Mouse (Mus musculus) limb, embryonic 15.5 days (tissue): ENCODE data around the gene Tmed6. TPM values are rescaled to one million over a fixed set of nuclear protein-coding genes. Genes with fewer than 3 reads are reported as not detected.

Source experiments
- ATAC-seq: fragments of 200-750 bp; cut with Nextera tagmentation; 2 replicates; pipeline ENCODE4 v1.8.0; 2017; ENCODE audit warnings: low read depth, moderate TSS enrichment; ENCODE audit not compliant: insufficient number of reproducible peaks, low FRiP score, low TSS enrichment
- H3K27ac ChIP-seq: fragments of 300-500 bp; sonication (generic); 2 replicates; pipeline ENCODE4 v1.5.1; 2015; ENCODE audit warnings: moderate library complexity, mild to moderate bottlenecking, inconsistent platforms
- H3K27me3 ChIP-seq: fragments of 300-500 bp; sonication (generic); 2 replicates; pipeline ENCODE4 v1.6.1; 2015; ENCODE audit warnings: inconsistent platforms
- H3K36me3 ChIP-seq: fragments of 300-500 bp; sonication (generic); 2 replicates; pipeline ENCODE4 v1.6.1; 2015; ENCODE audit warnings: inconsistent platforms
- H3K4me1 ChIP-seq: fragments of 300-500 bp; sonication (generic); 2 replicates; pipeline ENCODE4 v1.6.1; 2015; ENCODE audit warnings: inconsistent platforms
- H3K4me2 ChIP-seq: fragments of 300-500 bp; sonication (generic); 2 replicates; pipeline ENCODE4 v1.6.1; 2015; ENCODE audit warnings: mild to moderate bottlenecking, inconsistent platforms
- H3K4me3 ChIP-seq: fragments of 300-500 bp; sonication (generic); 2 replicates; pipeline ENCODE4 v1.5.1; 2015; ENCODE audit warnings: mild to moderate bottlenecking, inconsistent platforms
- H3K9ac ChIP-seq: fragments of 300-500 bp; sonication (generic); 2 replicates; pipeline ENCODE4 v1.6.1; 2015; ENCODE audit warnings: inconsistent platforms
- H3K9me3 ChIP-seq: fragments of 300-500 bp; sonication (generic); 2 replicates; pipeline ENCODE4 v1.6.1; 2016; ENCODE audit warnings: inconsistent platforms
- WGBS: fragments of 180-500 bp; shearing (Covaris S2); methylation state at CpG from one replicate; pipeline ENCODE4 v1.1.7; 2015; 5-methylcytosine and 5-hydroxymethylcytosine counted together
- polyA plus RNA-seq: library from polyadenylated mRNA; unstranded; fragments of >200 nt; fragmentation: Nextera tagmentation; extraction: Ambion mirVana; gene quantifications from 2 replicates; pipeline ENCODE4 v1.2.1, GENCODE M21; 2015

Tmed6 gene
- polyA plus RNA-seq, 1 experiment from 2014 or later, result not detected

- H3K4me1 ChIP-seq, result peaks cover 3% of the 10 kb centered on the region; the same call in 1 of the 2 replicates
- H3K4me3 ChIP-seq, result no peak overlapping the region
- no peak overlapping the region for H3K9ac ChIP-seq
- no peak for ATAC-seq
- 57% methylated on average over 2 of the region's 2 CpGs for WGBS
- no peaks in the 10 kb centered on the region for H3K27me3 ChIP-seq
- no peaks in the 10 kb centered on the region for H3K36me3 ChIP-seq
- no peaks in the 10 kb centered on the region for H3K9me3 ChIP-seq
- no peak overlapping the region for H3K4me2 ChIP-seq
- H3K27ac ChIP-seq, result peak overlapping the region; percentile 57
Measured at GRCm38 (mm10) chr8:107100635-107101034, 35.2 kb upstream of the Tmed6 start.

- no peaks in the 10 kb centered on the region for H3K27me3 ChIP-seq
- WGBS, result 4% methylated on average over 38 of the region's 39 CpGs
- ATAC-seq, result peak; percentile 91
- H3K36me3 ChIP-seq, result peaks cover 25% of the 10 kb centered on the region
- peaks cover 12% of the 10 kb centered on the region for H3K4me1 ChIP-seq
- H3K27ac ChIP-seq, result peak within 1 kb of the TSS; percentile 94
- peak within 1 kb of the TSS; percentile 84 for H3K4me3 ChIP-seq
- no peaks in the 10 kb centered on the region for H3K9me3 ChIP-seq
- peak within 1 kb of the TSS; percentile 79 for H3K9ac ChIP-seq
- H3K4me2 ChIP-seq, result peak within 1 kb of the TSS; percentile 48
Measured at GRCm38 (mm10) chr8:107096366-107097036, 31.1 kb upstream of the Tmed6 start, which contains the start of gene Terf2. Gene Terf2, minus strand, starts transcription at chr8:107096547.

DNA sequence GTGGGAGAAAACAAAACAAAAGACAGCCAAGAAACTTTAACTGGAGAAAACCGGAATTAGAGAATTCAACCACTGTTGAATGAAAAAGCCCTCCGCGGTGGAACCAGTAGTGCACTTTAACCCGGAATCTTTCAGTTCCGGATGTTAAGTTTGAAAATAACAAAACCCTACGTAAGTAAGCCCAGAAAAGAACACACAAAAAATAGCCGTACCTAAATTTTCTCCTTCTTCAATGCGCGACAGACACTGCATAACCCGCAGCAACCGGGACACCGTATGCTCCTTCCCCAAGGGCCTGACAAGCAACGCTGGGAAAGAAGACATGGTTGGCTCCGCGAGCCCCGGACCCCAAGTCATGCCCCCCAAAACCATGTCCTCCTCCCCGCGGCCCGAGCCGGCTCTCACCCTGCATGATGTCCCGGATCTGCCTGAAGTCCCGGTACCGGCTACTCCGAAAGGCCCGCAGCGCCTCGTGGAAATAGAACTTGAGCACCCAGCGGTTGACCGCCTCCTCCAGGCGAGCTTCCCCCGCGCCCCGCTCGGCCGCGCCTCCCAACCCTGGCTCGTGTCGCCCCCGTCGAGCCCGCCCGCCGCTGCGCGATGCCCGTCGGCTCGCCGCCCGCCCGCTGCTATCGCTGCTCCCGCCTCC lies 30.4 kb upstream of the Tmed6 start:
- Histone ChIP-seq H3K4me1 (peaks cover 12% of the 10 kb centered on the region), H3K9me3 (no peaks in the 10 kb centered on the region), H3K9ac (peak overlapping the region; percentile 79), H3K27ac (peak overlapping the region; percentile 94), H3K27me3 (no peaks in the 10 kb centered on the region), H3K4me2 (peak overlapping the region; percentile 48), H3K36me3 (peaks cover 30% of the 10 kb centered on the region), H3K4me3 (peak overlapping the region; percentile 84)
- ATAC-seq, result peak; percentile 68; the same call in 1 of the 2 replicates
- under 1% methylated on average over 48 of the region's 53 CpGs for WGBS

DNA sequence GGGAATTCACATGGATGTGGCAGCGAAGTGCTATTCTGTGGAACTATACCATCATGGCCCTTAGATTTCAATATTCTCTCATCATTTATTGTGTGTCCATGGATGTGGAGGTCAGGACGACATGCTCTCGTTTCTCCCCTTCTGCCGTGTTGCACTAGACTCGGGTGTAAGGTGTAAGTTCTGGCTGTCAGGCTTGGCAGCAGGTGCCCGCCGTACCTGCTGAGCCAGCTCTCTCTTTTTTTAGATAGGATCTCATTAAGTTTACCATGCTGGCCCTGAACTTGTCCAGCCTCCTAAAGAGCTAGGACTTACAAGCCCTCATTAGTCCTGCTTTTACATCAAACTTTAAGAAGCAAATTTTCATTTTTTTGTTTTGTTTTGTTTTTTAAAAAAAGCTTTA lies 25.1 kb upstream of the Tmed6 start:
- Histone ChIP-seq H3K27ac (no peak overlapping the region), H3K9me3 (no peaks in the 10 kb centered on the region), H3K4me2 (no peak overlapping the region), H3K27me3 (no peaks in the 10 kb centered on the region), H3K4me1 (peaks cover 8% of the 10 kb centered on the region), H3K36me3 (peaks cover 74% of the 10 kb centered on the region), H3K4me3 (no peak overlapping the region), H3K9ac (no peak overlapping the region)
- no peak for ATAC-seq
- 75% methylated on average over 7 of the region's 7 CpGs for WGBS

GRCm38 (mm10) chr8:107088526-107089063 lies 23.2 kb upstream of the Tmed6 start:
- H3K9ac ChIP-seq, result no peak overlapping the region
- no peaks in the 10 kb centered on the region for H3K27me3 ChIP-seq
- H3K36me3 ChIP-seq, result peaks cover 71% of the 10 kb centered on the region
- 96% methylated on average over 5 of the region's 5 CpGs for WGBS
- H3K4me3 ChIP-seq, result no peak overlapping the region
- no peaks in the 10 kb centered on the region for H3K9me3 ChIP-seq
- H3K27ac ChIP-seq, result no peak overlapping the region
- no peak for ATAC-seq
- H3K4me2 ChIP-seq, result no peak overlapping the region
- H3K4me1 ChIP-seq, result no peaks in the 10 kb centered on the region; the same call in 1 of the 2 replicates

DNA sequence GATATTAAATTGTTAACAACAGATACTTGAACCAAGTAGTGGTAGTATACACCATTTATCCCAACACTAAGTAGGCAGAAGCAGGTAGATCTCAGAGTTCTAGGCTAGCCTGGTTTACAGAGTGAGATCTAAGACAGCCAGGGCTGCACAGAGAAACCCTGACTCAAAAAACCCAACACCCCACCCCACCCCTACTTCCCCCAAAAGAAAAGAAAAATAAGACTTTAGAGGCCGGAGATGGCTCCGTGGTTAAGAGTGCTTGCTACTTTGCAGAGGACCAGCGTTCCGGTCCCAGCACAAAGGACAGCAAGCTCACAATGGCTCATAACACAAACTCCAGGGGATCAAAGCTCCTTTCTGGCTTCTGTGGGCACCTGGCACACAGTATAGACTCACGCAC lies 20.6 kb upstream of the Tmed6 start:
- no peaks in the 10 kb centered on the region for H3K9me3 ChIP-seq
- H3K27me3 ChIP-seq, result no peaks in the 10 kb centered on the region
- WGBS, result 99% methylated on average over 5 of the region's 5 CpGs

DNA sequence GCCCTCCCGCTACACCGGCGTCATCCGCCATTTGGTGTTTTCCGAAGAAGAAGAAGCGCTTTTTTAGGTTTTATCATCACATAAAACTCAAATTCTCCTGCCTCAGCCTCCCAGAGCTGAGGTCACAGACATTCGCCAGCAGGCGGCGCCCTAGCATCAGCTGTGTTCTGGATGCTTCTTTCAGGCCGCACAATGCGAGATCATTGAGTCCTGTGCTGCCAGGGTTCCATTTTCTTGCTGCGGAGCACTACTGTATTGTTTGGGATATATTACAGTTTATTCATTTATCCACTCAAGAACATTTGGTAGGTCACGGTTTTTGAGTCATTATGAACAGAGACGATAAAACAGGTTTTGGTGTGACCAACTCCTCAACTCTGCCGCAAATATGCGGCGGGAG lies 19.9 kb upstream of the Tmed6 start:
- no peaks in the 10 kb centered on the region for H3K27me3 ChIP-seq
- WGBS, result 96% methylated on average over 17 of the region's 17 CpGs
- H3K36me3 ChIP-seq, result peaks cover 76% of the 10 kb centered on the region
- H3K4me3 ChIP-seq, result no peak overlapping the region
- H3K9ac ChIP-seq, result no peak overlapping the region
- no peak for ATAC-seq
- H3K4me1 ChIP-seq, result no peaks in the 10 kb centered on the region
- H3K27ac ChIP-seq, result no peak overlapping the region
- no peak overlapping the region for H3K4me2 ChIP-seq
- H3K9me3 ChIP-seq, result no peaks in the 10 kb centered on the region

More for the DNA sequence above, 20.6 kb upstream of the Tmed6 start:
- Histone ChIP-seq H3K4me2 (no peak overlapping the region), H3K36me3 (peaks cover 77% of the 10 kb centered on the region), H3K9ac (no peak overlapping the region), H3K27ac (no peak overlapping the region), H3K4me3 (no peak overlapping the region), H3K4me1 (no peaks in the 10 kb centered on the region)
- no peak for ATAC-seq

DNA sequence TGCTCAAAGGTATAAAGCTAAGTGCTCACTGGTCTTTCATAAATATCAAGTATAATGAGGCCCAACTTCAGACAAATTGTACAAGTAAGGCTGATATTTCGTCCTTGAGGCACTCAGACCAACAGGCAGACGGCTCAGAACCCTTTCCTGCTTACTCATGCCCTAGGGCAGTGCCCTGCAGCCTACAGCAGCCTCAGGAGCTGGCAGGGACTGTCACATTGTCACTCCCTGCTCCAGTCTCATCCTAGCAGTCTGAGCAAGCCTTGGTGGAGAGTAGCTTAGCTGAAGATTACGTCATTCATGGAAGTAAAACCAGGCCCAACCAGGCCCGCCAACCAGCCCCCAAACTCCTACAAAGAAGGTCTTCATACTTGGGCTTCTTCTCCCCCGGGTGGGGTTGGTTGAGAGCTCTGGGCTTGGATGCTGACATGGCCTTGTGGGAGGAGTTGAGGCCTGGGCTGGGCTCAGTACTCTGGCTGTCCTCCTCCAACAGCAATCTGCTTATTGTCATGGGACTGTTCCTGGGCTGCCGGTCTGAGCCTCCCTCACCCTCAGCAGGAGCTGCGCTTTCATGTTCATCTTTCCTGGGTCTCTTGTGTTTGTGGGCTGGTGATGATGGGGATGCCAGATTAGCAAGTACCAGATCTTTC lies 10.9 kb upstream of the Tmed6 start:
- H3K4me2 ChIP-seq, result no peak overlapping the region
- H3K27me3 ChIP-seq, result no peaks in the 10 kb centered on the region
- ATAC-seq, result no peak
- WGBS, result 84% methylated on average over 7 of the region's 7 CpGs
- H3K36me3 ChIP-seq, result peaks cover 92% of the 10 kb centered on the region
- no peak overlapping the region for H3K27ac ChIP-seq
- H3K9ac ChIP-seq, result no peak overlapping the region
- H3K9me3 ChIP-seq, result no peaks in the 10 kb centered on the region
- no peaks in the 10 kb centered on the region for H3K4me1 ChIP-seq
- no peak overlapping the region for H3K4me3 ChIP-seq

DNA sequence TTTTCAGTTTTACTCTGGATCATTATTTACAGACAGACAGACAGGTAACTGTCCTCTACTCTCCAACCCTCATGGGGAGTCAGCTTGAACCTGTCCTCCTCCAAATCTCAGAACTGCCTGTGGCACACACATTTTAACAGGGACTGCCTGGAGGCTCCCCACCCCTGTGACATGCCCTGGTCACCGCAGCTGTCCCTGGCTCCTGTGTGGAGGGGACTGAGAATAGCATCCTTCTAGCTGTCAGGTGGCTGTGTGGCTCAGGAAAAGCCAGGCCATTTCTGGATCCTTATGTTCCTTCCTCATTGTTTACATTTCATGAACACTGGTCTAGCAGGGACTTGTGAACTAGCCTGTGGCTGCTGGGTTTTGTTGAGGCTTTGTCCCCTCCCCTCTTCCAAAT lies 8.7 kb upstream of the Tmed6 start:
- Histone ChIP-seq H3K9me3 (no peaks in the 10 kb centered on the region), H3K4me1 (no peaks in the 10 kb centered on the region), H3K27me3 (no peaks in the 10 kb centered on the region), H3K27ac (no peak overlapping the region), H3K4me2 (no peak overlapping the region), H3K36me3 (peaks cover 89% of the 10 kb centered on the region), H3K4me3 (no peak overlapping the region), H3K9ac (no peak overlapping the region)
- no peak for ATAC-seq
- WGBS, result 70% methylated on average over 1 of the region's 1 CpGs

GRCm38 (mm10) chr8:107073706-107074105 lies 8.3 kb upstream of the Tmed6 start:
- WGBS, result 76% methylated on average over 4 of the region's 4 CpGs
- Histone ChIP-seq H3K4me3 (no peak overlapping the region), H3K4me1 (no peaks in the 10 kb centered on the region), H3K4me2 (no peak overlapping the region), H3K9me3 (no peaks in the 10 kb centered on the region), H3K27ac (no peak overlapping the region), H3K27me3 (no peaks in the 10 kb centered on the region), H3K9ac (no peak overlapping the region), H3K36me3 (peaks cover 89% of the 10 kb centered on the region)
- ATAC-seq, result no peak

DNA sequence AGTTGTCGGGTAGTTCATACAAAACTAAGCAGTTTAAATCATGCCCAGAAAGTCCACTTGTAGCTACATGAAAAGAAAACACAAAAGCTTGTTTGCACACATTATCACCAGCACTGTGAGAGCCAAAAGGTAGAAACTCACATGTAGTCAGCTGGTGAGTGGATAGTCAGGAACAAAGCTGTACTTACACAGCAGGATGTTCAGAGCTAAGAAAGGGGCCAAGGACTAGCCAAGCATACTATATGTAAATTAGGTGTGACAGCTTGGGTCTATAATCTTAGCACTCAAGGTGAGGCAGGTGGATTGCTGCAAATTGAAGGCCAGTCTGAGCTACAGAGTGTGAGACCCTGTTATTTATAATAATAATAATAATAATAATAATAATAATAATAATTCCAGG lies 2.8 kb downstream of the Tmed6 start:
- Histone ChIP-seq H3K36me3 (peaks cover 19% of the 10 kb centered on the region), H3K4me3 (no peak overlapping the region), H3K9me3 (no peaks in the 10 kb centered on the region), H3K9ac (no peak overlapping the region), H3K27me3 (no peaks in the 10 kb centered on the region), H3K27ac (no peak overlapping the region), H3K4me1 (peaks cover 5% of the 10 kb centered on the region), H3K4me2 (no peak overlapping the region)
- ATAC-seq, result no peak
- 92% methylated on average over 1 of the region's 1 CpGs for WGBS

- H3K4me2 ChIP-seq, result peak overlapping the region; percentile 89
- H3K36me3 ChIP-seq, result peaks cover 44% of the 10 kb centered on the region
- H3K4me1 ChIP-seq, result peaks cover 23% of the 10 kb centered on the region
- peak overlapping the region; percentile 69 for H3K9ac ChIP-seq
- WGBS, result under 1% methylated on average over 33 of the region's 33 CpGs
- H3K4me3 ChIP-seq, result peak overlapping the region; percentile 100
- no peaks in the 10 kb centered on the region for H3K27me3 ChIP-seq
- H3K9me3 ChIP-seq, result no peaks in the 10 kb centered on the region
- H3K27ac ChIP-seq, result peak overlapping the region; percentile 65
- ATAC-seq, result peak; percentile 53
Measured at GRCm38 (mm10) chr8:107056973-107057369, 8.5 kb downstream of the Tmed6 start.
